Mouse (Mus musculus) neural tube, embryonic 13.5 days (tissue): ENCODE measurements around the gene Birc6. TPM values are rescaled to one million over a fixed set of nuclear protein-coding genes. Genes with fewer than 3 reads are reported as not detected.

Source experiments
- ATAC-seq: fragments of 200-750 bp; cut with Nextera tagmentation; 2 replicates; pipeline ENCODE4 v1.8.0; 2017; ENCODE audit warnings: low read depth, mild to moderate bottlenecking, moderate TSS enrichment, moderate library complexity
- H3K27ac ChIP-seq: fragments of 300-500 bp; sonication (generic); replicated peaks from 2 replicates; pipeline ENCODE4 v1.5.1; 2015; ENCODE audit warnings: moderate library complexity, mild to moderate bottlenecking, inconsistent platforms
- H3K27me3 ChIP-seq: fragments of 300-500 bp; sonication (generic); 2 replicates; pipeline ENCODE4 v1.6.1; 2015; ENCODE audit warnings: mild to moderate bottlenecking, inconsistent platforms
- H3K36me3 ChIP-seq: fragments of 300-500 bp; sonication (generic); 2 replicates; pipeline ENCODE4 v1.6.1; 2015; ENCODE audit warnings: mild to moderate bottlenecking, inconsistent platforms
- H3K4me1 ChIP-seq: fragments of 300-500 bp; sonication (generic); replicated peaks from 2 replicates; pipeline ENCODE4 v1.6.1; 2015; ENCODE audit warnings: inconsistent platforms
- H3K4me2 ChIP-seq: fragments of 300-500 bp; sonication (generic); 2 replicates; pipeline ENCODE4 v1.6.1; 2015; ENCODE audit warnings: inconsistent platforms, mild to moderate bottlenecking, moderate library complexity
- H3K4me3 ChIP-seq: fragments of 300-500 bp; sonication (generic); 2 replicates; pipeline ENCODE4 v1.5.1; 2015; ENCODE audit warnings: mild to moderate bottlenecking, inconsistent platforms
- H3K9ac ChIP-seq: fragments of 300-500 bp; sonication (generic); 2 replicates; pipeline ENCODE4 v1.6.1; 2015; ENCODE audit warnings: moderate library complexity, mild to moderate bottlenecking, inconsistent platforms
- H3K9me3 ChIP-seq: fragments of 300-500 bp; sonication (generic); 2 replicates; pipeline ENCODE4 v1.6.1; 2016; ENCODE audit warnings: inconsistent platforms
- WGBS: fragments of 180-500 bp; shearing (Covaris S2); methylation state at CpG from one replicate; pipeline ENCODE4 v1.1.7; 2015; 5-methylcytosine and 5-hydroxymethylcytosine counted together
- polyA plus RNA-seq: library from polyadenylated mRNA; unstranded; fragments of >200 nt; fragmentation: Nextera tagmentation; extraction: Ambion mirVana; gene quantifications from 2 replicates; pipeline ENCODE4 v1.2.1, GENCODE M21; 2015

Gene Birc6
- 95.3 and 99.1 TPM in 2 replicates for polyA plus RNA-seq

DNA sequence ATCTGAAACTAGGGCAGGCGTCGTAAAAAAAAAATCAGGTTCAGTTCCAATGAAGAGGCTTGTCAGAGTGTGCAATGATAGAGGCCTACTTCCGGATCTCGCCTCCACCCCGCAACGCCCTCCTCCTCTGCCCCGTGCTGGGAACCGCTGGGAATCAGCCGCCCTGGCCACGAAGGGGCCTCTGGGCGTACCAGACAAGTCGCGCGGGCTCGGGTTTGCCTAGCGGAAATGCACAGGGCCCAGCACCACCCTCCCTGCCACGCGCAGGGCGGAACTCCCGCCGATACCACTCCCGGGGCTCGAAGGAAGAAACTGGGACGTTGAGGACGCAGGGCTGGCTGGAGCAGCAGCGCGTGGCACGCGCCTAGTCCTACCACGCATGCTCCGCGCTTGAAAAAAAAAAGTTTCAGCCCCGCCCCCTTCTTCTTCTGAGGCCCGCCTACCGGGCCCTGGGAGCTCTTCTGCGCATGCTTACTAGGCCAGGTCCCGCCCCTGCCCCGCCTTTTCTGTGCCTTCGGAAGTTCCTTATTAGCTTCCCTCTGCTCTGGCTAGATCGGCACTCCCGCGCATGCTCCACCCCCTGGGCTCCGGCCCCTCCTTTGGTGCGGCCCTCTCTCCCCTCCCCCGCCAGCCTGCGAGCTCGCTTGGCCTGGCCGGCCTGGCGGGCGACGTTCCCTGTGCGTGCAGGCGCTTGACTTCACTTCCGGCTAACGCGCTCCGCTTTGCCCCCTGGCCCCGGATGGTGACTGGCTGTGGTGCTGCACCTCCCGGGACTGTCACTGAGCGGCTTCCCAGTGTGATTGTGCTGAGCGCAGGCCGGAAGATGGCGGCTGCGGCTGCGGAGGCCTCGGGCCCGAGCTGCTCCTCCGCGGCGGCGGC, at the start of gene Birc6:
Gene Birc6, plus strand, starts transcription at position 567 of the 879 bp plus-strand sequence.
- H3K9ac ChIP-seq, result peak within 1 kb of the TSS; percentile 98
- H3K9me3 ChIP-seq, result no peaks in the 10 kb centered on the region
- H3K27ac ChIP-seq, result peak within 1 kb of the TSS; percentile 97
- H3K36me3 ChIP-seq, result no peaks in the 10 kb centered on the region
- H3K4me1 ChIP-seq, result peaks cover 27% of the 10 kb centered on the region
- ATAC-seq, result peak; percentile 98
- no peaks in the 10 kb centered on the region for H3K27me3 ChIP-seq
- peak within 1 kb of the TSS; percentile 62 for H3K4me2 ChIP-seq
- H3K4me3 ChIP-seq, result peak within 1 kb of the TSS; percentile 99
- WGBS, result under 1% methylated on average over 60 of the region's 71 CpGs

DNA sequence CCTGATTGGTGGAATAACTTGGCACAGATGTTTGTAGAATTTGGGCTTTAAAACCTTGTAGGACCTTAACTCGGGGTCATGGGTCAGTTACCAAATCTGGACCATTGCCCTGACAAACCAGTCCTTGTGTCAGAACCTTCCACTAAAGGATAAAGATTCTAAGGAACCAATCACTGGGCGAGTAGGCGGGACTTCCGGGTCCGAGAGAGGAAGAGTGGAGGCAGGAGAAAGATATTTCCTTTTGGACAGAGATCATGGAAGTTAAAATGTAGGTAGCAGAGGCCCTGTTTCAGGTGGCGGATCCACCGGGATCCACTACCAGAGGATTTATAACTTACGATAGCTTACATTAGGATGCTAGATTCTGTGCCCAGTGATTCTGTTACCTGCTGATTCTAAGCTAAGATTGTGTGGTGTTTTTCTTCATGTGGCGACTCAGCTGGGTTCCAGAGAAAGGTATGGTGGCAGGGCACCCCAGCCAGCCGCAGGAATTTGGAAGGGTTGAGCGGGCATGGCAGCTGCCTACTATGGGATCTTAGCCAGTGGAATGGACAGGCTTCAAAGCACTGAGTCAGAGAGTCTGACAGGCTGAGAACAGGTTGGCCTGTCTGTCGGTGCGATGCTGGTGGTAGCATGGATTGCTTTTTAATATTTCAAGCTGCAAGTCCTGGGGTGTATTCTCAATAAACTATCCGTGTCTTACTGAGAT, 47.6 kb upstream of the Birc6 start:
- H3K27ac ChIP-seq, result no peak overlapping the region
- no peak overlapping the region for H3K9ac ChIP-seq
- H3K36me3 ChIP-seq, result no peaks in the 10 kb centered on the region
- H3K4me2 ChIP-seq, result no peak overlapping the region
- no peak for ATAC-seq
- WGBS, result 87% methylated on average over 14 of the region's 14 CpGs
- H3K9me3 ChIP-seq, result no peaks in the 10 kb centered on the region
- no peaks in the 10 kb centered on the region for H3K4me1 ChIP-seq
- no peak overlapping the region for H3K4me3 ChIP-seq
- no peaks in the 10 kb centered on the region for H3K27me3 ChIP-seq

DNA sequence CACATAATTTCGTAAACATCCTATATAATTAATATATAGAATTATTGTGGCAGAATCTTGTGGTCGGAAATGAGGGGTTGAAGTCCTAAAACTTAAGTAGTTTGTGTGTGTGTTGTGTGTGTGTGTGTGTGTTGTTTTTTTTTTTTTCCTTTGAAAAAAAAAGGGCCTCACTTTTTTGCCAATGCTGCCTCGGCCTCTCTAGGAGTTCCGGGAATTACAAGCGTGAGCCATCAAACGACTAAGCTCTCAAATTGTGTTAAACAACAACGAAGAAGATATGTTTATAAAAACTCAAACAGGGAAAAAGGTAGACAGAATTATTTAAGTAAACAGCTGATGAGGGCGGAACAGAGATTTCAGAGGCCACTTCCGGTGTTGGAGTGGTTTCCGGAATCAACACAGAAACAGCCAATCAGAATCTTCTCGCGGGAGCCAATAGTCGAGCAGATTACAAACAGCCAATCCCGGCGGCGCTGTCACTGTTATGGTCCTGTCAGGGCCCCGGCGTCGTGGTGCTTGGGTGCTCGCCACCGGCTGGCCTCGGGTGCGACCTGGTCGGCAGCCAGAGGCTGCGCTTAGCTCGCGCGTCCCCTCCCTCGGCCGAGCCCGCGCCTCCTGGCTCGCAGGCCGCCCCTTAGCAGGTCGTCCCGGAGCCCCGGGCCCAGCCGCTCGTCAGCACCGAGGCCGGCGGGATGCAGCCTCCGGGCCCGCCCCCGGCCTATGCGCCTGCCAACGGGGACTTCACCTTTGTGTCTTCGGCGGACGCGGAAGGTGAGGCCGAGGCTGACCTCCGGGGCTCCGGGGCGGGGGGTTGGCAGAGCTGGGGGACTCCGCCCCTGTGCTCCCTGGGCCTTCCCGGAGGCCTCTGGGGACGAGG, 38.8 kb upstream of the Birc6 start, which contains the start of gene Yipf4:
Gene Yipf4, plus strand, starts transcription at position 470 of the 877 bp plus-strand sequence.
- Histone ChIP-seq H3K4me2 (peak within 1 kb of the TSS; percentile 69), H3K9ac (peak within 1 kb of the TSS; percentile 94), H3K36me3 (peaks cover 21% of the 10 kb centered on the region), H3K4me3 (peak within 1 kb of the TSS; percentile 93), H3K9me3 (no peaks in the 10 kb centered on the region), H3K4me1 (peaks cover 15% of the 10 kb centered on the region), H3K27ac (peak within 1 kb of the TSS; percentile 80), H3K27me3 (no peaks in the 10 kb centered on the region)
- ATAC-seq, result peak; percentile 100
- 6% methylated on average over 58 of the region's 58 CpGs for WGBS

DNA sequence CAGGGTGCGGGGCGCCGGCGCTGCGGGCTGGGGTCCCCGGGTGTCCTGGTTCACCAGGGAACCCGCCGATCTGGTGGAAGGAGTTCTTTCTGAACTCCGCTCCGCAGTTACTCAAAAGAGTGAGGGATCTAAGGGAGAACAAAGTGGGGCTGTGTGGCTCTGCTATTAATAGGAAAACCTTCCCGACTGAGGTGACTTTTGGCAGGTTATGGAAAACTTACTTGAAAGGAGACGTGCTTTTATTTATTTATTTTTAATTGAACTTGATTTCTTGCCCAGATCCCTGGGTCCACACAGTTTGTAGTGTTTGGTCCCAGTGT, 38.2 kb upstream of the Birc6 start:
- no peaks in the 10 kb centered on the region for H3K27me3 ChIP-seq
- WGBS, result under 1% methylated on average over 12 of the region's 12 CpGs
- H3K27ac ChIP-seq, result peak overlapping the region; percentile 80
- H3K9ac ChIP-seq, result peak overlapping the region; percentile 94
- peaks cover 15% of the 10 kb centered on the region for H3K4me1 ChIP-seq
- peak overlapping the region; percentile 93 for H3K4me3 ChIP-seq
- peaks cover 27% of the 10 kb centered on the region for H3K36me3 ChIP-seq
- no peak for ATAC-seq
- peak overlapping the region; percentile 69 for H3K4me2 ChIP-seq
- H3K9me3 ChIP-seq, result no peaks in the 10 kb centered on the region

DNA sequence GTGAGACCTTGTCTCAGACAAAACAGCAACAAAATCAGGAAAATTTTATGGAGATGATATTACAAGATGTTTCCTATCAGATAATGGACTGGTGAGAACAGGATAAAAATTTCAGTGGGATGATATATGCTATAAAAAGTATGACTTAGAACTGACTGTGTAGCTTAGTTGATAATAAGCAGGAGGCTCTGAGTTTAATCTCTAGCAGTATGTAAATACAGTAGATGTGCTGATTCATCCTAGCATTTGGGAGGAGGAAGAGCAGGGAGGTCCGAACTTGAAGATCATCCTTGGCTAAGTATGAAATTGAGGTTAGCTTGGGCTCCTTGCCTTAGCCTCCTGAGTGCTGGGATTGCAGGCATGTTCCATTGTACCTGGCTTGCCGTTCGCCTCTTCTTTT, 36.5 kb upstream of the Birc6 start:
- Histone ChIP-seq H3K4me3 (no peak overlapping the region), H3K27ac (no peak overlapping the region), H3K4me1 (peaks cover 15% of the 10 kb centered on the region), H3K4me2 (no peak overlapping the region), H3K9ac (no peak overlapping the region), H3K9me3 (no peaks in the 10 kb centered on the region), H3K27me3 (no peaks in the 10 kb centered on the region), H3K36me3 (peaks cover 41% of the 10 kb centered on the region)
- ATAC-seq, result no peak
- WGBS, result 92% methylated on average over 3 of the region's 3 CpGs

DNA sequence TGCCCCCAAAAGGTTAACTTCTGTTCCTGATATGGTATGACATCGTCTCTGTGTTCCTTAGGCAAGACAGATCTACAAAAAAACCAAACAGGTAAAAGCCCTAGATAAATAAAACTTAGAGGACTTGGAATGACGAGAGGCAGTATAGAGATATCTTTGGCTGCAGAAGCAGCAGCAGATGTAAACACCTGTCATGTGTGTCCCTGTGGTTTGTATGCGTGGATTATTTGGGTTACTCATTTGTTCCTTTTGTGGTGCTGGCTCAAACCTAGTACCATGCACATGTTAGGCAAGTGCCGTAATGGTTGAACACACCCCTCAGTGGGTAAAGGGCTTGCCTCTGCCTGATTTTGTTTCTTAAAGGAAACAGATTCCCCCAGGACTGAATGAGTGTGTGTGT, 27.9 kb upstream of the Birc6 start:
- H3K4me2 ChIP-seq, result no peak overlapping the region
- no peak for ATAC-seq
- H3K27ac ChIP-seq, result no peak overlapping the region
- H3K4me1 ChIP-seq, result no peaks in the 10 kb centered on the region
- H3K27me3 ChIP-seq, result no peaks in the 10 kb centered on the region
- H3K9me3 ChIP-seq, result no peaks in the 10 kb centered on the region
- WGBS, result 95% methylated on average over 4 of the region's 4 CpGs
- peaks cover 52% of the 10 kb centered on the region for H3K36me3 ChIP-seq
- no peak overlapping the region for H3K9ac ChIP-seq
- H3K4me3 ChIP-seq, result no peak overlapping the region

DNA sequence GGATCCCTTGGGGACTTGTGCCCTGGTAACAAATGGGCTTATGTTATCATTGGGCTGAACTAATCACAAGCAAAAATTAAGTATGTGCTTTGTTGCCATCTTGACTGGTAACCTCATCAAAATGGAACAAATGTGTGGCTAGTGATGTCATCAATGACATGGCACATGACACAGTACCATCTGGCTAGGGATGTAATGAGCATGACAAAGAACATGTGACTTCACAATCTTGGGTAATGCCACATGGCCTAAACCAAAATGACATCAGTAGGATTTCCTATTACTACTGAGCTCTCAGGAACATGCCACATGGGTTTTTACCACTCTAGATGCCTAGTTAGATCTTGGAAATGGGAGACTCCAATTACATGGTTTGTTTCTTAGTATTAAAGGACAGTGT, 27.0 kb upstream of the Birc6 start:
- Histone ChIP-seq H3K27ac (no peak overlapping the region), H3K4me1 (no peaks in the 10 kb centered on the region), H3K36me3 (peaks cover 45% of the 10 kb centered on the region), H3K9me3 (no peaks in the 10 kb centered on the region), H3K4me2 (no peak overlapping the region), H3K9ac (no peak overlapping the region), H3K4me3 (no peak overlapping the region), H3K27me3 (no peaks in the 10 kb centered on the region)
- no peak for ATAC-seq

DNA sequence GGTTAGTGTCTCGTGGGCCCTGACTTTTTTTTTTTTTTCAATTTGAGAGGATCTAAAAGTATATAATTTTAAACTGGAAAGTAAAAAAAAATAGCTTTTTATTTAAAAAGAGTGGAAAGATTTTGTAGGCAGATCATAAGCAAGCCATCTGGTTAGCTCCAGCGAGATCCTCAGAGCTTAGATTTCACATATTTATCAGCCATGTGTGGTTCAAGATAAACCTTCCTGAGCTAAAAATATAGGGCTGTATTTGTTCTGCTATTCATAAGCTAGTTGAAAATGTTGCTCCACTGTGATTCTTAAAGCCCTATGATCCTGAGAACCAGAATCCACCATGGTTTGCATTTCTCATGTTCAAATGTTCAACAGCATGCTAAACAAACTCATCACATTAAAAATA, 20.2 kb upstream of the Birc6 start:
- H3K36me3 ChIP-seq, result no peaks in the 10 kb centered on the region
- H3K9ac ChIP-seq, result no peak overlapping the region
- no peak for ATAC-seq
- H3K4me3 ChIP-seq, result no peak overlapping the region
- no peaks in the 10 kb centered on the region for H3K4me1 ChIP-seq
- H3K27me3 ChIP-seq, result no peaks in the 10 kb centered on the region
- WGBS, result 83% methylated on average over 2 of the region's 2 CpGs
- H3K9me3 ChIP-seq, result no peaks in the 10 kb centered on the region
- H3K27ac ChIP-seq, result no peak overlapping the region
- no peak overlapping the region for H3K4me2 ChIP-seq

DNA sequence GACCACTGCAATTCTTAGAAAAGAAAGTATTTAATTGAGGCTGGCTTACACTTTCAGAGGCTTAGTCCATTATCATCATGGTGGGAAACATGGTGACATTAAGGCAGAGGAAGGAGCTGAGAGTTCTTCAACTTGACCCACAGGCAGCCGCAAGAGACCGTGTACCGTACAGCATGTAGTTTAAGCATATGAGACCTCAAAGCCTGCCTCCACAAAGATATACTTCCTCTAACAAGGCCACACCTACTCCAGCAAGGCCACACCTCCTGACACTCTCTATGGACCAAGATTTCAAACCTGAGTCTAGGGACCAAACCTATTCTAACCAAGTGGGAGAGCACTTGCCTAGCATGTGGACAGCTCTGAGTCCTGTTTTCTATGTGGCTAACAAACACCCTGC, 19.5 kb upstream of the Birc6 start:
- no peak for ATAC-seq
- Histone ChIP-seq H3K36me3 (no peaks in the 10 kb centered on the region), H3K4me3 (no peak overlapping the region), H3K27ac (no peak overlapping the region), H3K4me2 (no peak overlapping the region), H3K27me3 (no peaks in the 10 kb centered on the region), H3K9me3 (no peaks in the 10 kb centered on the region), H3K9ac (no peak overlapping the region), H3K4me1 (no peaks in the 10 kb centered on the region)
- 84% methylated on average over 3 of the region's 3 CpGs for WGBS

DNA sequence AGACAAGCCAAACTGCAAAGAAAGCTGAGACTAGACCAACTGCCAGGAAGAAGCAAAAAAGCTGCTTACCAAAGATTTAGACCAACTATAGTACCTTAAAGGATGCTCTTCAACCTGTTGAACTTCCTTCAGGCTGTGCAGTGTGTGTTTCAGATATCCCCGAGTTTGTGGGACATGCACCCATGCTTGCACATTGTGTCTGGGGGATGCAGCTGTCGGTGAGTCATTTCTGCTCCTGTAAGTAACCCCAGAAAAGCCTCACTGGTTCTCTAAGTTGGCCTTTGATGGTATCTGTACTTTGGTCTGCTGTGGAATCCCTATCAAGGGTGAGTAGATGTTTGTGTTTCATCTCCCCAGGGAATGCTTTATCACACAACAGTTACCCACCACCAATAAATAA, 15.8 kb upstream of the Birc6 start:
- 84% methylated on average over 2 of the region's 2 CpGs for WGBS
- Histone ChIP-seq H3K4me3 (no peak overlapping the region), H3K4me2 (no peak overlapping the region), H3K9me3 (no peaks in the 10 kb centered on the region), H3K36me3 (no peaks in the 10 kb centered on the region), H3K9ac (no peak overlapping the region), H3K4me1 (no peaks in the 10 kb centered on the region), H3K27ac (no peak overlapping the region), H3K27me3 (no peaks in the 10 kb centered on the region)
- ATAC-seq, result no peak

DNA sequence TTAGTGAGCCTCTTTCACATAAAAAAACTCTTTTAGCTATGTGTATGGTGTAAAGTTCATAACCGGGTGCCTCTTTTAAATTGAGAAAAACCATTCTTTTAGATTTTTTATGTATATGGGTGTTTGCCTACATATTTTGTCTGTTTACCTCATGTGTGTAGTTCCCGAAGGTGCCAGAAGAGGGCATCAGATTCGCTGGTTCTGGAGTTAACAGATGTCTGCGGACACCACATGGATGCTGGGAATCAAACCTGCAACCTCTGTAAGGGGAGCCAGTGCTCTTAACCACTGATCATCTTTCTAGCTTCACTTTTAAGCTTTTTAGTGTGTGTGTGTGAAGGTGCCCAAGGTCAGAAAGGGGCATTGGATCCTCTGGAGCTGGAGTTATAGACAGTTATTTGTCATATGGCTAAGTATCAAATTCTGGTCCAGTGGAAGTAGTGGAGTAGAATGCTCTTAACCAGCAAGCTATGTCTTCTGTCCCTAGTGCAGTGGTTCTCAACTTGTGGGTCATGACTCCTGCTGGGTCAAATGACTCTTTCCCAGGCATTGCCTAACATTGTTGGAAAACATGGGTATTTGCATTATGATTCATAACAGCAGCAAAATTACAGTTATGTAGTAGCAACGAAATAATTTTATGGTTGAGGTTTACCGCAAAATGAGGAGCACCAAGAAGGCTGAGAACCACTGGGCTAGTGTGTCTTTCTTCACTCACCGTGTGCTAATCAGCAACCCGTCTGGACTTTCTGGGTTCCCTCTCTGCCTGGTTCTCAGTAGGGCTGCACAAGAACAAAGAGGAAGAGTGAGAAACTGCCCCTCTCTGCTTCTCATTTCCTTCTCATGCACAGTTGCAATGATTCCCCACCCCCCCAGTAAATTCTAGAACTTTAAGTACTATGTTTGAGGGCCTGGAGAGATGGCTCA, 5.0 kb upstream of the Birc6 start:
- peaks cover 11% of the 10 kb centered on the region for H3K4me1 ChIP-seq
- ATAC-seq, result no peak
- H3K9ac ChIP-seq, result no peak overlapping the region
- no peaks in the 10 kb centered on the region for H3K9me3 ChIP-seq
- H3K36me3 ChIP-seq, result no peaks in the 10 kb centered on the region
- H3K4me3 ChIP-seq, result no peak overlapping the region
- no peak overlapping the region for H3K27ac ChIP-seq
- H3K27me3 ChIP-seq, result no peaks in the 10 kb centered on the region
- no peak overlapping the region for H3K4me2 ChIP-seq
- 84% methylated on average over 8 of the region's 8 CpGs for WGBS
